Mouse (Mus musculus) heart, postnatal 14 days (tissue): ENCODE data around the gene Ubap2. TPM values are rescaled to one million over a fixed set of nuclear protein-coding genes. Genes with fewer than 3 reads are reported as not detected.

ENCODE experiments used
- DNase-seq, 2 experiments: peaks; one replicate each; pipeline ENCODE4 v3.0.0; 2021 to 2022
- intact Hi-C: fragments of 180-260 bp; cut with DNase I; formaldehyde crosslinking; loops from one replicate; pipeline ENCODE4 v1.15.1; 2025
- long read RNA-seq, 2 experiments: library from polyadenylated mRNA; stranded (forward); transcript quantifications; one replicate each; pipeline ENCODE4 v2.0.0; 2021
- total RNA-seq, 2 experiments: library from RNA; stranded (reverse); gene quantifications; 2 replicates each; pipeline ENCODE4 v1.2.3; 2021

Gene Ubap2
- total RNA-seq, result 10 to 100 TPM; 65.3 to 66.0 TPM
- long read RNA-seq, experiment 1, full-length matches to known transcripts, result 21 of 56 reads
- long read RNA-seq, experiment 1, partial matches to known transcripts, result 20 of 56 reads
- long read RNA-seq, experiment 1, other reads (novel, unspliced or antisense), result 15 of 56 reads
- long read RNA-seq, experiment 2, full-length matches to known transcripts, result 19 of 56 reads
- long read RNA-seq, experiment 2, partial matches to known transcripts, result 13 of 56 reads
- long read RNA-seq, experiment 2, other reads (novel, unspliced or antisense), result 24 of 56 reads

GRCm38 (mm10) chr4:41274980-41275850, at the start of gene Ubap2:
Ubap2 (minus strand) TSS chr4:41275144.
- intact Hi-C loops, result loop anchor here (5.0 kb wide), 1 partner anchor 148 kb away; no protein-coding TSS in a partner anchor
- peak; percentile 93 to 96 for DNase-seq

DNA sequence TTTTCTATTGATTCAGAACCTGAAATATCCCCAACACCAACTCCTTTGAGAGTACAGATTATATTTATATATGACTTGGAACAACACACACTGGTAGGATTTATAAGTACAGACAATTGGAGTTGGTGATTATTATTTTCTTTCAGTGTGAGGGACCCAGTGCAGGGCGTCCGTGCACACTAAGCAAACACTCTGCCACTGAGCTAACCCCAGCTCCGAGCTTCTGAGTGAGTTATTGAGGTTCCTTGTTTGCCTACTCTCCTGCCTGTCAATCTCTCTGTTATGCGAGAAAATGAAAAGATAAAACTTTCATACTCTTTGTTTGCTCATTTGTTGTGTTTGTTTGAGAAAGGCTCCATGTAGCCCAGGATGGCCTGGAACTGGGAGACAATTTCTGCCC, 46.0 kb upstream of the Ubap2 start:
- intact Hi-C loops, result no loop called here

DNA sequence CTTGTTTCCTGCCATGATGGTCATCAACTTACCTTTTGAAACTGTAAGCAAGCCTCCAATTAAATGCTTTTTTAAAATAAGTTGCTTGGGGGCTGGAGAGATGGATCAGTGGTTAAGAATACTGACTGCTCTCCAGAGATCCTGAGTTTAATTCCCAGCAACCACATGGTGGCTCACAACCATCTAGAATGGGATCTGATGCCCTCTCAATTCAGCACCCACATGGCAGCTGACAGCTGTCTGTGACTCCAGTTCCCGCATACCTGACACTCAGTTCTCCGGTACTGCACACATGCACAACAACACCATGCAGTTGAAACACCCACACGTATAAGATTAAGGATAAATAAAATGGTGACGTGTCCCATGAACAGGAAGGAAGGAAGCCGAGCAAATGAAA, 43.3 kb upstream of the Ubap2 start:
- intact Hi-C loops, result no loop called here

More for the DNA sequence above, 46.0 kb upstream of the Ubap2 start:
- DNase-seq, result no peak

GRCm38 (mm10) chr4:41315173-41315572, 40.2 kb upstream of the Ubap2 start:
- DNase-seq, result no peak
- intact Hi-C loops, result loop anchor here (2.0 kb wide), 1 partner anchor 34 kb away; the partner anchor contains the start of gene Ubap1

More for the DNA sequence above, 43.3 kb upstream of the Ubap2 start:
- no peak for DNase-seq

GRCm38 (mm10) chr4:41314141-41315129, 39.5 kb upstream of the Ubap2 start, which contains the start of gene Dcaf12:
Dcaf12 (minus strand) TSS chr4:41314889.
- intact Hi-C loops, result loop anchor here (2.0 to 5.0 kb wide), 2 partner anchors 34 to 78 kb away; partner anchors contain the start of gene Ubap1
- DNase-seq, result peak; percentile 95 to 96

- no peak for DNase-seq
- intact Hi-C loops, result loop anchor here (2.0 to 5.0 kb wide), 2 partner anchors 35 to 79 kb away; partner anchors contain the start of gene Ubap1
Observed at GRCm38 (mm10) chr4:41313722-41314121, 38.8 kb upstream of the Ubap2 start.

DNA sequence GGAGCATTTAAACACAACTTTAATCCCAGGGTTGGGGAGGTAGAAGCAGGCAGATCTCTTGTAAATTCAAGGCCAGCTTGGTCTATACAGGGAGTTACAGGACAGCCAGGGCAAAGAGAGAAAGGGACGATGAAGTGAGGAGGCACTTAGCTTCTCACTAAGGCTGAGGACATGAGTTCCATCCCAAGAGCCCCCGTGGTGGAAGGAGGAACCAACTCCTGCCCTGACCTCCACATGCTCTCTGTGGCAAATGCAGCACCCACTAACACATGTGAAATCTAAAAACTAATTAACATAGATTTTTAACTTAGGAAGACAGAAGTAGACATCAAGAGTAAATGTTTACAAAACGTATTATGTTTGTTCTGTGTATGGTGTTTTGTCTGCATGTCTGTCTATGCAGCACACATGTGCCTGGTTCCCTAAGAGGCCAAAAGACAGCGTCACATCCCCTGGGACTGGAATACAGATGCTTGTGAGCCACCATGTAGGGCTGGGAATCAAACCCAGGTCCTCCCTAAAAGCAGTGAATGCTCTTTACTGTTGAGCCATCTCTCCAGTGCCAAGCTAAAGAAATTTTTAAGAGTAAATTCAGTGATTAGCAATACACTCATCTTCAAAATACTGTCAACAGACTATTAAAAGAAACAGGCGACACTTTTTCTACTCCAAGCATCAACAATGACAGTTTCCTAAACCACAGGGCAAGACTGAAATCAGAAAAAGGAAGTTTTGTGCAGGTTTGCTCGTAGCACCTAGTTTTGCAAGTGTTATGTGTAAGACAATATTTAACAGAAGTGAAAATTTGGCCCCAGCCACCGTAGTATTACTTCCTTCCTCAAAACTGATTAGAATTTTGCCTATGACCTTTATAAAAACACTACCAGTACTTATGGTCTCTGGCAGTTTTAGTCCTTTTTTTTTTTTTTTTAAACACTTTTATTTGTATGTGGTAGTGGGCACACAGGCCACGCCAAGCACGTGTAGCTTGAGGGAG, 35.9 kb upstream of the Ubap2 start:
- intact Hi-C loops, result loop anchor here (5.0 kb wide), 1 partner anchor 81 kb away; no protein-coding TSS in a partner anchor

GRCm38 (mm10) chr4:41307406-41307805, 32.5 kb upstream of the Ubap2 start:
- no peak for DNase-seq
- intact Hi-C loops, result no loop called here

More for the DNA sequence above, 35.9 kb upstream of the Ubap2 start:
- DNase-seq, result no peak

DNA sequence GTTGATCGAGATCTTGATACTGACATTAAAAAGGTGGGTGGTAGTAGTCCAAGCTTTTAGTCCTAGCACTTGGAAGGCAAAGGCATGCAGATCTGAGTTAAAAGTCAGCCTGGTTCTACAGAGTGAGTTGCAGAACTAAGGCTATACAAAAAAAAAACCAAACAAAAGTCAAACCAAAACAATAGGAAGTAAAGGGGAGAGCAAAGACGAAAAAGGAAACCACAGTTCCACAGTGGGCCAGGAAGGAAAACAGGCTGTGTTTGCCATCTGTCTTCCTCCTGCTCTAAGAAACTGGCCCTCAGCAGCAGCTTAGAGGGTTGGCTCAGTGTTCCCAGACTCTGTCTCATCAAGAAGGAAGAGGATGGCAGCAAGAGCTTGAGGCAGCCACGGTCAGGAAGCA, 29.4 kb upstream of the Ubap2 start:
- intact Hi-C loops, result no loop called here
- no peak for DNase-seq

DNA sequence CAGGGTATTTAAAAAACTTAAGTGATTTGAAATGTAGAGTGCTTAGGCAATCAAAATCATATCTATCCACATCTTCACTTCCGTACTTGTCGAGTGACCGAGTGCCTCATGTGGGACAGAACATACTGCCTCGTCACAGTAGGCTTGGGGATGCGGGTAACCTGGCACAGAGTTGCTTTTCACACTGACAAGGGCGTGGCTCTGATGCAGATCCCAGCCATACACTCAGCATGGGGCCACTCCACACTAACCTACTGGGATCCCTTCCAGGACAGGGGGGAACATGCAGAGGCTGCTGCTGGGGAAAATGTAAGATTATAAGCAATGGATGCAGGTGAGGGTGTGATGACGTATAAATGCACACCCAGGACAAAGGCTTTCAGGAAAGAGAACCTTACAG, 28.7 kb upstream of the Ubap2 start:
- intact Hi-C loops, result no loop called here
- DNase-seq, result no peak

GRCm38 (mm10) chr4:41298976-41299375, 24.0 kb upstream of the Ubap2 start:
- no peak for DNase-seq
- intact Hi-C loops, result no loop called here

- DNase-seq, result no peak
Observed at GRCm38 (mm10) chr4:41295960-41296359, 21.0 kb upstream of the Ubap2 start.

DNA sequence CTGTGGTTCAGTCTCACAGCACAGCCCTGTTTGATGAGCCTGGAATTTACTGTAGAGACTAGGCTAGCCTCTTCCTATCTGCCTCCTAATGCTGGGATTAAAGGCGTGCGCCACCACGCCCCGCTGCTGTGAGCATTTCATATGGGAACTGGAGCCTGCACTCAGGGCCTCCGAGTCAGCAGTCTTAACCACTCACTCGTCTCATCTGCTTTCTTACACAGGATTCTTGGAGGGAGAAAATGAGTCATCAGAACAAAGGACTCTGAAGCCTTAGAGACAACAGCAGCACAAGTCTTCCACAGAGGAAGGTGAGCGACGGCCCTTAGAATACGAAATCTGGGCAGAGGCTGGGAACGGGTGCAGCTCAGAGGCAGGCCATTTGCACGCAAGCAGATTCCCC, 20.6 kb upstream of the Ubap2 start:
- intact Hi-C loops, result no loop called here
- no peak for DNase-seq

More at GRCm38 (mm10) chr4:41295960-41296359, 21.0 kb upstream of the Ubap2 start:
- intact Hi-C loops, result no loop called here

DNA sequence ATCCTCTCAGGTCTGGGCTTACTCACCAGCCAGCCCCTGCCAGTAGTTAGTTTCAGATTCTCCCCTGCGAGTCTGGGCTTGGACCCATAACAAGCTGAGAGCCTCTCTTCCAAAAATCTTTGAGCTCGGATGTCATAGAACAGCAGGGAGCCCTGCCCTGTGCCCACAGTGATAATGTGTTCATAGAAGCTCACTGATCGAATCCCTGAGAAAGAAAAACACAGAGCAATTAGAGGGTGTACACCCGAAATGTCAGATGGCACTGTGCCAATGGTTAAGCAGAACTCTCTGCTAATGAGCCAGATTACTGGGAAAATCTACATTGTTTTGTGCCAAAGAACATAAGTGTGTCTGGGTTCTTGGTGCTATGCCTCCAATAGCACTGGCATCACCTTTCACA, 19.0 kb upstream of the Ubap2 start:
- no peak for DNase-seq
- intact Hi-C loops, result no loop called here

DNA sequence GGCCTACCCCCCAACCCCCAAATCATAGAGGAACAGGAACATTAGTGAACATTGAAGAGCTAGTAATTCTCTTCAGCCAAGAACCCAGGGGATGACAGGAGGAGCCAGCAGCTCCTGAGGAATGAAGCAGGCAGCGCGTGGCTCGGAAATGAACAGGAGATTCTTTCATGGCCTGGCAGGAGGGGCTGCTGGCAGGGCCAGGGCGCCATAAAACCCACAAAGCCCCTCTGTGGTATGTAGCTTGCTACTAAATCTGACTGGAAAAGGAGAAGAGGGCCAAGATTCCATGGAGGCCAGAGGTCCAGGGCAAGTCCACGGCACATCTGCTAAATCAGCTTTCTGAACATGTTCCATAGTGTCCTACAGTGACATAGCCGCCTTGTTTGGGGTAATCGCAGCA, 14.9 kb upstream of the Ubap2 start:
- no peak for DNase-seq

DNA sequence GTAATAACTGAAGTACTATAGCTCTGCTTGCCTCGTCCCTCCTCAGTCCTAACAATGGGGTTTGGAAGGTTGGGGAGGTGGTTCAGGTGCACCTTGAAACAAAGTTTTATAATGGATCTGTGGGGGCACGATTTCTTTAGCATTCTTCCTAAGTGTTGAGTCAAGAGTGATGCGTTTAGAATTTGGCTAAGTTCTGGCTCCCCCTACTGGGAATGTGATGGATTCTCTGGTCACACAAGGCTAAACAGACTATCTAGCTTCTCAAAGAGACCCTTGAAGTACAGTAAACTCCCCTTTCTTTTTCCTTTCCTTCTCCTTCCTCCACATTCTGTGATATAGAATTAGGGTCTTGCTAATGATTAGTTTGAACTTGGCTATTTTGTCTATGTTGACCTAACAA, 11.5 kb upstream of the Ubap2 start:
- intact Hi-C loops, result loop anchor here (1.0 to 5.0 kb wide), 3 partner anchors 59 to 154 kb away; no protein-coding TSS in a partner anchor
- DNase-seq, result peak in 1 of 2 experiments; percentile 39

More for the DNA sequence above, 14.9 kb upstream of the Ubap2 start:
- intact Hi-C loops, result loop anchor here (5.0 kb wide), 2 partner anchors 102 to 158 kb away; no protein-coding TSS in a partner anchor

DNA sequence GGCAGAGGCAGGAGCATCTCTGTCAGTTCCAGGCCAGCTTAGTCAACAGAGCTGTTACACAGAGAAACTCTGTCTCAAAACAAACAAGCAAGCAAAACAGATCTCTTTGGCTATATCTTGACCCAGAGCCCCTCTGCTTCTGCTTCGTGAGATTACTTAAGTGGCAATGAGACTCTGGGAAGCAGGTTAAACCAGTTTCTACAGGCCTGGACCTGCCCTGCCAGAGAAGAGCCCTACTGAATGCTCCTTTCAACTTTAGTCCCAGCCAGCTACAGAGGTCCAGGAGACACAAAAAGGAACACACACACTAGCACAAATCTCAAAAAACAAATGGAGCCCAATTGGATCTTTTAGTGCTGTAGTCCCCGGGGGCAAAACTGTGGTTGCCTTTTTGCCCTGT, 9.1 kb upstream of the Ubap2 start:
- no peak for DNase-seq
- intact Hi-C loops, result loop anchor here (5.0 kb wide), 1 partner anchor 232 kb away; no protein-coding TSS in a partner anchor

DNA sequence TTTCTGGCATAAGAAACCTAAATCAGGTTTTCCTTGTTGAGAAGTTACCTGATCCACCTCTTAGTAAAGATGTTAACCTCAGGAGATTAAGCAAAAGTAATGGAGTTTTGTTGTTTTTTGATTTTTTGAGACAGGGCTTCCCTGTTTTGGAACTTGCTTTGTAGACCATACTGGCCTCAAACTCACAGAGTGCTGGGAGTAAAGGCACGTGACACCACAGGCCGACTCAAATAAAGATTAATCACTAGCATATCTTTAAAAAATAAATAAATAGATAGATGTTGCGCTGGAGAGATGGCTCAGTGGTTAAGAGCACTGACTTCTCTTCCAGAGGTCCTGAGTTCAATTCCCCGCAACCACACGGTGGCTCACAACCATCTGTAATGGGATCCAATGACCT, 983 bp upstream of the Ubap2 start:
- intact Hi-C loops, result loop anchor here (5.0 kb wide), 1 partner anchor 149 kb away; no protein-coding TSS in a partner anchor
- no peak for DNase-seq
